Mouse (Mus musculus) liver, embryonic 14.5 days (tissue): ENCODE measurements around the gene D930007J09Rik. TPM values are rescaled to one million over a fixed set of nuclear protein-coding genes. Genes with fewer than 3 reads are reported as not detected.

Experiments used
- ATAC-seq: fragments of 200-750 bp; cut with Nextera tagmentation; 2 replicates; pipeline ENCODE4 v1.8.0; 2017; ENCODE audit warnings: moderate number of reproducible peaks, mild to moderate bottlenecking, moderate library complexity; ENCODE audit not compliant: insufficient read depth
- DNase-seq, 3 experiments: peaks; one replicate each; pipeline ENCODE4 v3.0.0-alpha.2; 2012 to 2013; ENCODE audit warnings: low read depth in 3 of 3, low spot score in 3 of 3
- H3K27ac ChIP-seq: fragments of 300-500 bp; sonication (generic); 2 replicates; pipeline ENCODE4 v1.5.1; 2014; ENCODE audit warnings: moderate library complexity, mild to moderate bottlenecking, control low read depth, inconsistent platforms
- H3K27me3 ChIP-seq: fragments of 300-500 bp; sonication (generic); 2 replicates; pipeline ENCODE4 v1.6.1; 2014; ENCODE audit warnings: mild to moderate bottlenecking, low read length, moderate library complexity; ENCODE audit not compliant: control insufficient read depth, insufficient read depth
- H3K36me3 ChIP-seq: fragments of 300-500 bp; sonication (generic); replicated peaks from 2 replicates; pipeline ENCODE4 v1.6.1; 2014; ENCODE audit warnings: low read depth; ENCODE audit not compliant: control insufficient read depth, insufficient read depth
- H3K4me1 ChIP-seq, 2 experiments: fragments of 200-500 bp in 1 of 2; fragments of 300-500 bp in 1 of 2; sonication (generic) in 1 of 2; replicated peaks; 2 replicates each; pipeline ENCODE4 v1.6.1; 2012 to 2014; ENCODE audit warnings: antibody characterized with exemption in 1 of 2, inconsistent platforms in 1 of 2, low read length in 1 of 2; ENCODE audit not compliant: control insufficient read depth in 2 of 2, insufficient read depth in 2 of 2
- H3K4me2 ChIP-seq: fragments of 300-500 bp; sonication (generic); 2 replicates; pipeline ENCODE4 v1.6.1; 2014; ENCODE audit warnings: low read depth, mild to moderate bottlenecking, control low read depth, moderate library complexity
- H3K4me3 ChIP-seq, 2 experiments: fragments of 200-500 bp in 1 of 2; fragments of 300-500 bp in 1 of 2; sonication (generic) in 1 of 2; 2 replicates each; pipeline ENCODE4 v1.5.1; 2012 to 2014; ENCODE audit warnings: low read depth in 2 of 2, low read length in 2 of 2, mild to moderate bottlenecking in 2 of 2, control low read depth in 1 of 2, inconsistent platforms in 1 of 2, moderate library complexity in 1 of 2; ENCODE audit not compliant: insufficient read depth in 1 of 2
- H3K9ac ChIP-seq: fragments of 300-500 bp; sonication (generic); replicated peaks from 2 replicates; pipeline ENCODE4 v1.6.1; 2014; ENCODE audit warnings: mild to moderate bottlenecking, control low read depth, moderate library complexity
- H3K9me3 ChIP-seq: fragments of 300-500 bp; sonication (generic); 2 replicates; pipeline ENCODE4 v1.6.1; 2016; ENCODE audit warnings: low read length, mixed read lengths; ENCODE audit not compliant: control insufficient read depth
- CTCF ChIP-seq: IDR thresholded peaks from 2 replicates; pipeline ENCODE4 v1.5.1; 2016; ENCODE audit warnings: antibody characterized with exemption, low read depth, control low read depth
- EP300 ChIP-seq: IDR thresholded peaks from 2 replicates; pipeline ENCODE4 v1.6.1; 2016; ENCODE audit warnings: antibody characterized with exemption, low read depth
- WGBS: fragments of 180-500 bp; shearing (Covaris S2); extraction: QIAGEN DNeasy Blood & Tissue Kit; methylation state at CpG from one replicate; pipeline ENCODE4 v1.1.7; 2014; ENCODE audit not compliant: insufficient replicate concordance; 5-methylcytosine and 5-hydroxymethylcytosine counted together
- polyA plus RNA-seq, 2 experiments: library from polyadenylated mRNA; depleted of rRNA in 1 of 2; stranded (reverse) in 1 of 2; unstranded in 1 of 2; fragments of >200 nt; fragmentation: Nextera tagmentation in 1 of 2; extraction: Ambion mirVana in 1 of 2; gene quantifications; 2 replicates each; pipeline versions ENCODE4 v1.2.1 to v1.2.3; 2012 to 2014

Gene D930007J09Rik
- polyA plus RNA-seq, 2 experiments, result not detected

- no peak overlapping the region for H3K4me3 ChIP-seq
- no peaks in the 10 kb centered on the region for H3K9me3 ChIP-seq
- no peak overlapping the region for H3K4me2 ChIP-seq
- no peak for DNase-seq
- TF ChIP-seq EP300 (no peak), CTCF (no peak)
- no peaks in the 10 kb centered on the region for H3K36me3 ChIP-seq
- no peak overlapping the region for H3K9ac ChIP-seq
- ATAC-seq, result no peak
- 33% methylated on average over 7 of the region's 7 CpGs for WGBS
- no peaks in the 10 kb centered on the region for H3K27me3 ChIP-seq
- H3K27ac ChIP-seq, result no peak overlapping the region
- H3K4me1 ChIP-seq, result no peaks in the 10 kb centered on the region
Observed at GRCm38 (mm10) chr13:32764448-32764847, 38.2 kb downstream of the D930007J09Rik start.

- TF ChIP-seq CTCF (no peak), EP300 (no peak)
- Histone ChIP-seq H3K27me3 (no peaks in the 10 kb centered on the region), H3K27ac (no peak overlapping the region), H3K9ac (no peak overlapping the region), H3K4me1 (no peaks in the 10 kb centered on the region), H3K36me3 (no peaks in the 10 kb centered on the region), H3K9me3 (no peaks in the 10 kb centered on the region), H3K4me2 (no peak overlapping the region), H3K4me3 (no peak overlapping the region)
- DNase-seq, result no peak
- ATAC-seq, result no peak
- 47% methylated on average over 3 of the region's 3 CpGs for WGBS
Observed at GRCm38 (mm10) chr13:32763141-32763540, 39.5 kb downstream of the D930007J09Rik start.

GRCm38 (mm10) chr13:32760795-32761194, 41.9 kb downstream of the D930007J09Rik start:
- Histone ChIP-seq H3K36me3 (no peaks in the 10 kb centered on the region), H3K9me3 (no peaks in the 10 kb centered on the region), H3K4me1 (no peaks in the 10 kb centered on the region), H3K27me3 (no peaks in the 10 kb centered on the region), H3K27ac (no peak overlapping the region), H3K4me2 (no peak overlapping the region), H3K4me3 (no peak overlapping the region), H3K9ac (no peak overlapping the region)
- DNase-seq, result no peak
- ATAC-seq, result no peak
- 68% methylated on average over 2 of the region's 2 CpGs for WGBS
- TF ChIP-seq CTCF, result no peak
- TF ChIP-seq EP300, result no peak

GRCm38 (mm10) chr13:32759036-32759435, 43.6 kb downstream of the D930007J09Rik start:
- 26% methylated on average over 4 of the region's 4 CpGs for WGBS
- Histone ChIP-seq H3K27ac (no peak overlapping the region), H3K36me3 (no peaks in the 10 kb centered on the region), H3K27me3 (no peaks in the 10 kb centered on the region), H3K4me2 (no peak overlapping the region), H3K9ac (no peak overlapping the region), H3K4me3 (no peak overlapping the region), H3K4me1 (no peaks in the 10 kb centered on the region), H3K9me3 (no peaks in the 10 kb centered on the region)
- TF ChIP-seq CTCF (no peak), EP300 (no peak)
- DNase-seq (no peak), ATAC-seq (no peak)

Other genes with a start within 250 kb of the D930007J09Rik start
- gene Mylk4, start 18.9 kb downstream of the D930007J09Rik start, polyA plus RNA-seq (2012; rRNA removed), result 0.01 TPM in 1 of 2 replicates, not detected in the other
- 0.08 TPM in 1 of 2 replicates, not detected in the other for gene Mylk4, start 18.9 kb downstream of the D930007J09Rik start, polyA plus RNA-seq (2014; fragmentation: Nextera tagmentation; extraction: Ambion mirVana)
- 13.2 and 16.3 TPM in 2 replicates for gene Wrnip1, start 811 bp downstream of the D930007J09Rik start, polyA plus RNA-seq (2012; rRNA removed)
- gene Wrnip1, start 811 bp downstream of the D930007J09Rik start, polyA plus RNA-seq (2014; fragmentation: Nextera tagmentation; extraction: Ambion mirVana), result 6.0 and 8.2 TPM in 2 replicates
- gene Serpinb1a, start 48.3 kb upstream of the D930007J09Rik start, polyA plus RNA-seq (2012; rRNA removed), result 3.9 and 8.0 TPM in 2 replicates
- 21.2 and 32.4 TPM in 2 replicates for gene Serpinb1a, start 48.3 kb upstream of the D930007J09Rik start, polyA plus RNA-seq (2014; fragmentation: Nextera tagmentation; extraction: Ambion mirVana)
- 0.04 TPM in 1 of 2 replicates, not detected in the other for gene Serpinb1c, start 95.4 kb upstream of the D930007J09Rik start, polyA plus RNA-seq (2012; rRNA removed)
- not detected in 2 replicates for gene Serpinb1c, start 95.4 kb upstream of the D930007J09Rik start, polyA plus RNA-seq (2014; fragmentation: Nextera tagmentation; extraction: Ambion mirVana)
- 2.2 and 4.2 TPM in 2 replicates for gene Serpinb6b, start 162.4 kb upstream of the D930007J09Rik start, polyA plus RNA-seq (2012; rRNA removed)
- 5.3 and 5.5 TPM in 2 replicates for gene Serpinb6b, start 162.4 kb upstream of the D930007J09Rik start, polyA plus RNA-seq (2014; fragmentation: Nextera tagmentation; extraction: Ambion mirVana)
- 0.77 and 1.0 TPM in 2 replicates for gene Serpinb9, start 200.4 kb upstream of the D930007J09Rik start, polyA plus RNA-seq (2012; rRNA removed)
- 2.5 and 2.7 TPM in 2 replicates for gene Serpinb9, start 200.4 kb upstream of the D930007J09Rik start, polyA plus RNA-seq (2014; fragmentation: Nextera tagmentation; extraction: Ambion mirVana)
- gene Serpinb9b, start 224.6 kb upstream of the D930007J09Rik start, polyA plus RNA-seq (2012; rRNA removed), result 0.02 and 0.04 TPM in 2 replicates
- gene Serpinb9b, start 224.6 kb upstream of the D930007J09Rik start, polyA plus RNA-seq (2014; fragmentation: Nextera tagmentation; extraction: Ambion mirVana), result not detected in 2 replicates